In genomic region chr7:80480097-80480496, GRCm38 (mm10) we compare ENCODE assay signal across 30 mouse cellular contexts. TPM values are rescaled to one million over a fixed set of nuclear protein-coding genes. Genes with fewer than 3 reads are reported as not detected.
DNase-seq lines count a peak whose midpoint lies in the region; ATAC-seq and TF ChIP-seq lines count a peak whose summit lies in the region.
"Had no signal": no experiment of that assay in that cellular context is flagged by ENCODE, and none has a peak within 500 bp of the region (broad histone marks: within the 10 kb centered on the region; RNA-seq: fewer than 3 reads in every experiment).

No protein-coding gene starts in this region.

- peak; percentile 35 for DNase-seq in lung, embryonic 14.5 days
- no peak for DNase-seq in lung, postnatal 14 days
- peak; percentile 16 for DNase-seq in adipocyte (ENCODE audit: low spot score)
- peak; percentile 61 for DNase-seq in embryonic facial prominence, embryonic 10.5 days (ENCODE audit: low spot score)
- peak; percentile 6 for DNase-seq in forelimb bud, embryonic 11.5 days (ENCODE audit: low read depth, low spot score)
- no peak for DNase-seq in kidney, adult 11 months
- DNase-seq in spleen, adult 12 weeks (ENCODE audit: low spot score) = no peak
- DNase-seq in right cerebral cortex, postnatal 4 days = no peak
- DNase-seq: adrenal gland, postnatal 25 days; cerebellum, adult 11-12 months; cerebellum, adult 9-11 months; gastrocnemius, adult 2 months; gastrocnemius, postnatal 36 days; heart, adult 2 months; heart, postnatal 10 days; kidney, adult 18-20 months; layer of hippocampus, postnatal 36 days; left cerebral cortex, postnatal 4 days; lung, postnatal 36 days; thymus, postnatal 36 days had no signal

- H3K27me3 ChIP-seq in lung, embryonic 14.5 days (ENCODE audit: insufficient read depth, low read length) = no peaks in the 10 kb centered on the region
- H3K27me3 ChIP-seq in embryonic facial prominence, embryonic 10.5 days (replicated peaks; ENCODE audit: low read depth, poor library complexity, severe bottlenecking) = no peaks in the 10 kb centered on the region
- H3K27me3 ChIP-seq: forebrain, embryonic 13.5 days; heart, embryonic 13.5 days; neural tube, embryonic 12.5 days; Patski had no signal

- 51% methylated on average over 7 of the region's 7 CpGs for WGBS in lung, embryonic 14.5 days
- 49% methylated on average over 7 of the region's 7 CpGs for WGBS in embryonic facial prominence, embryonic 10.5 days

- H3K9me3 ChIP-seq in lung, embryonic 14.5 days (ENCODE audit: low read depth, low read length) = no peaks in the 10 kb centered on the region
- no peaks in the 10 kb centered on the region for H3K9me3 ChIP-seq in embryonic facial prominence, embryonic 10.5 days
- H3K9me3 ChIP-seq: forebrain, embryonic 13.5 days; heart, embryonic 13.5 days; neural tube, embryonic 12.5 days had no signal

- H3K36me3 ChIP-seq in lung, embryonic 14.5 days (ENCODE audit: insufficient read depth) = peaks cover 27% of the 10 kb centered on the region
- peaks cover 69% of the 10 kb centered on the region for H3K36me3 ChIP-seq in embryonic facial prominence, embryonic 10.5 days (replicated peaks)

- no peak overlapping the region for H3K27ac ChIP-seq in lung, embryonic 14.5 days (ENCODE audit: low read depth)
- peak overlapping the region; percentile 76 for H3K27ac ChIP-seq in embryonic facial prominence, embryonic 10.5 days (replicated peaks)
- H3K27ac ChIP-seq: forebrain, embryonic 13.5 days; gastrocnemius, adult 2 months; heart, adult 2 months; heart, embryonic 13.5 days; hindbrain, embryonic 14.5 days; kidney, postnatal 0 days; neural tube, embryonic 12.5 days had no signal

- no peaks in the 10 kb centered on the region for H3K4me1 ChIP-seq in lung, embryonic 14.5 days (ENCODE audit: insufficient read depth)
- peaks cover 3% of the 10 kb centered on the region; the same call in 1 of the 2 replicates for H3K4me1 ChIP-seq in embryonic facial prominence, embryonic 10.5 days
- H3K4me1 ChIP-seq: forebrain, embryonic 13.5 days; neural tube, embryonic 12.5 days had no signal

- H3K4me3 ChIP-seq in lung, embryonic 14.5 days (ENCODE audit: low read depth, low read length) = no peak overlapping the region
- no peak overlapping the region for H3K4me3 ChIP-seq in embryonic facial prominence, embryonic 10.5 days
- H3K4me3 ChIP-seq: forebrain, embryonic 13.5 days; gastrocnemius, adult 2 months; heart, adult 2 months; heart, embryonic 13.5 days; neural tube, embryonic 12.5 days had no signal

- ATAC-seq in lung, embryonic 14.5 days (ENCODE audit: insufficient read depth) = no peak; the same call in 1 of the 2 replicates
- ATAC-seq: forebrain, embryonic 13.5 days; inflammation-experienced regulatory T-cells, adult 6 months; midbrain, embryonic 16.5 days; Patski had no signal

- H3K4me2 ChIP-seq in lung, embryonic 14.5 days = no peak overlapping the region
- H3K4me2 ChIP-seq: forebrain, embryonic 13.5 days; heart, embryonic 13.5 days; hindbrain, embryonic 14.5 days; liver, embryonic 11.5 days; midbrain, embryonic 11.5 days; neural tube, embryonic 12.5 days had no signal

- TF ChIP-seq CTCF in lung, embryonic 14.5 days (IDR thresholded peaks at IDR 0.05; ENCODE audit: low read depth) = no peak

- H3K9ac ChIP-seq in lung, embryonic 14.5 days = no peak overlapping the region
- H3K9ac ChIP-seq: forebrain, embryonic 13.5 days; heart, embryonic 13.5 days; hindbrain, embryonic 14.5 days; neural tube, embryonic 12.5 days had no signal

RNA-seq across cellular contexts. Expression of gene Blm, which starts 54.8 kb away (rescaled TPM):
- polyA plus RNA-seq in lung, embryonic 14.5 days (2014; fragmentation: Nextera tagmentation; extraction: Ambion mirVana) = 40.8 and 42.0 TPM in 2 replicates
- polyA plus RNA-seq in embryonic facial prominence, embryonic 10.5 days (2016; fragmentation: Nextera tagmentation; extraction: Ambion mirVana) = 49.6 and 54.6 TPM in 2 replicates

Comparison
In these comparisons a context has a peak if more than half of its experiments do, and no peak if none do; other contexts are left out.
1. DNase-seq: peak in lung, embryonic 14.5 days (single experiment), adipocyte (single experiment), embryonic facial prominence, embryonic 10.5 days (single experiment) and forelimb bud, embryonic 11.5 days (single experiment); none in lung, postnatal 14 days (single experiment), kidney, adult 11 months (single experiment), spleen, adult 12 weeks (single experiment) and right cerebral cortex, postnatal 4 days (single experiment).